Mouse (Mus musculus): Measurements from ENCODE around the gene Cdc45. TPM values are rescaled to one million over a fixed set of nuclear protein-coding genes. Genes with fewer than 3 reads are reported as not detected.

The Cdc45 gene
- total and polyA plus RNA-seq, 3 experiments, result 87.4 to 90.2 TPM; not detected in 1

- H3K4me3 ChIP-seq (ENCODE audit: control insufficient read depth in 1 of 2, insufficient read depth in 1 of 2, low read depth in 2 of 2, low read length in 2 of 2), result no peak overlapping the region
- H3K4me1 ChIP-seq (ENCODE audit: control insufficient read depth in 1 of 2, insufficient read depth in 2 of 2, low read length in 2 of 2), result peaks cover 0 to 9% of the 10 kb centered on the region in 2 experiments; a peak in 2 of 4 replicates
- H3K27ac ChIP-seq (ENCODE audit: control insufficient read depth, low read depth, low read length), result no peak overlapping the region
- no peaks in the 10 kb centered on the region for H3K27me3 ChIP-seq (ENCODE audit: control insufficient read depth in 1 of 2, insufficient read depth in 2 of 2, low read length in 2 of 2)
- no peak overlapping the region for H3K9ac ChIP-seq (ENCODE audit: control insufficient read depth, low read depth, low read length, poor library complexity, severe bottlenecking)
- TF ChIP-seq ZNF384 (IDR thresholded peaks at IDR 0.05; ENCODE audit: low read depth, low read length), result no peak
- TF ChIP-seq NRF1 (IDR thresholded peaks at IDR 0.05; ENCODE audit: insufficient read depth, low read depth, low read length, poor library complexity, severe bottlenecking), result no peak
- no peak for TF ChIP-seq CHD2 (IDR thresholded peaks at IDR 0.05; ENCODE audit: low read length)
- no peak for TF ChIP-seq RCOR1 (IDR thresholded peaks at IDR 0.05; ENCODE audit: low read depth, low read length)
- TF ChIP-seq GABPA (IDR thresholded peaks at IDR 0.05; ENCODE audit: low read depth, low read length), result no peak
- no peak for TF ChIP-seq TAL1 (IDR thresholded peaks at IDR 0.05; ENCODE audit: low read length)
- TF ChIP-seq MAZ (IDR thresholded peaks at IDR 0.05; ENCODE audit: low read depth, low read length), result no peak
- TF ChIP-seq NELFE (IDR thresholded peaks at IDR 0.05; ENCODE audit: low read depth, low read length), result no peak
- TF ChIP-seq SMC3 (IDR thresholded peaks at IDR 0.05; ENCODE audit: low read depth, low read length), result no peak
- no peak for TF ChIP-seq HCFC1 (IDR thresholded peaks at IDR 0.05; ENCODE audit: low read depth, low read length)
- TF ChIP-seq SIN3A (IDR thresholded peaks at IDR 0.05; ENCODE audit: low read length), result no peak
- no peak for TF ChIP-seq EP300 (IDR thresholded peaks at IDR 0.05; ENCODE audit: low read depth in 1 of 2, low read length in 2 of 2)
- no peak for TF ChIP-seq CTCF (IDR thresholded peaks at IDR 0.05 in 2 of 3, conservative IDR thresholded peaks at IDR 0.05 in 1 of 3; ENCODE audit: control insufficient read depth in 1 of 3, insufficient read depth in 1 of 3, low read depth in 2 of 3, low read length in 3 of 3, poor library complexity in 1 of 3, severe bottlenecking in 1 of 3)
- TF ChIP-seq ZC3H11A (IDR thresholded peaks at IDR 0.05; ENCODE audit: low read depth, low read length), result no peak
- no peak for TF ChIP-seq POLR2AphosphoS5 (IDR thresholded peaks at IDR 0.05; ENCODE audit: borderline replicate concordance, low read depth, low read length)
- TF ChIP-seq ZKSCAN1 (IDR thresholded peaks at IDR 0.05; ENCODE audit: low read depth, low read length), result no peak
- no peak for TF ChIP-seq TBP (IDR thresholded peaks at IDR 0.05; ENCODE audit: low read depth, low read length)
- H3K36me3 ChIP-seq (ENCODE audit: control insufficient read depth in 1 of 2, insufficient read depth in 2 of 2, low read length in 2 of 2), result peaks cover 5 to 10% of the 10 kb centered on the region in 2 experiments
- no peaks in the 10 kb centered on the region for H3K79me2 ChIP-seq (ENCODE audit: control insufficient read depth, insufficient read depth, low read length, poor library complexity)
- no peaks in the 10 kb centered on the region for H3K9me3 ChIP-seq (replicated peaks; ENCODE audit: insufficient read depth, low read length)
- no peak for DNase-seq (ENCODE audit: low read depth, low spot score)
Observed at GRCm38 (mm10) chr16:18786652-18787051, 25.1 kb downstream of the Cdc45 start.

DNA sequence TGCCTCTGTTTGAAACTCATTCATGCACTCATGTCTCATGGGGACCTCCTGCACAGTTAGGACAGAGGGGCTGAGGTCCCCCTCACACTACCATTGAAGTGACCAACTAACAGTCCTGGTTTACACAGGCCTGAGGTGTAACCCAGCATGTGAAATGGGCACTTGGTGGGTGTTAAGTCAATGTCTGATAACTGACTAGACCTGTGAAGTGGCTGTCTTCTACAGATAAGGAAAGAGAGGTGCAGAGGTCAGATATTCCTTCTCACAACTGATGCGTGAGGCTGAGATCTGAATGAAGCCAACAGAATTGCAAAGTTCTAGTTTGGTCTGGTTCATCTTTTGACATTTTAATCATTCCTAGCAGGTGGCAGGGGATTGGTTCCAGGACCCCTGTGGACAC lies 26.3 kb downstream of the Cdc45 start:
- Histone ChIP-seq H3K9ac (ENCODE audit: control insufficient read depth, low read depth, low read length, poor library complexity, severe bottlenecking) (no peak overlapping the region), H3K27ac (ENCODE audit: control insufficient read depth, low read depth, low read length) (no peak overlapping the region)

More for the DNA sequence above, 26.3 kb downstream of the Cdc45 start:
- peak; percentile 22 for DNase-seq (ENCODE audit: low read depth, low spot score)
- Histone ChIP-seq H3K4me3 (ENCODE audit: control insufficient read depth in 1 of 2, insufficient read depth in 1 of 2, low read depth in 2 of 2, low read length in 2 of 2) (no peak overlapping the region), H3K27me3 (ENCODE audit: control insufficient read depth in 1 of 2, insufficient read depth in 2 of 2, low read length in 2 of 2) (no peaks in the 10 kb centered on the region), H3K36me3 (ENCODE audit: control insufficient read depth in 1 of 2, insufficient read depth in 2 of 2, low read length in 2 of 2) (peaks cover 4 to 10% of the 10 kb centered on the region in 2 experiments), H3K79me2 (ENCODE audit: control insufficient read depth, insufficient read depth, low read length, poor library complexity) (no peaks in the 10 kb centered on the region), H3K4me1 (ENCODE audit: control insufficient read depth in 1 of 2, insufficient read depth in 2 of 2, low read length in 2 of 2) (peaks cover 0 to 9% of the 10 kb centered on the region in 2 experiments; a peak in 2 of 4 replicates), H3K9me3 (replicated peaks; ENCODE audit: insufficient read depth, low read length) (no peaks in the 10 kb centered on the region)
- TF ChIP-seq TCF12 (IDR thresholded peaks at IDR 0.05; ENCODE audit: low read depth, low read length), result peak; percentile 45; the same call in 1 of the 2 replicates
- peak; percentile 38 to 53 for TF ChIP-seq EP300 (IDR thresholded peaks at IDR 0.05; ENCODE audit: low read depth in 1 of 2, low read length in 2 of 2)
- TF ChIP-seq TAL1 (IDR thresholded peaks at IDR 0.05; ENCODE audit: low read length), result peak; percentile 52
- peak; percentile 42; the same call in 1 of the 2 replicates for TF ChIP-seq GATA1 (IDR thresholded peaks at IDR 0.05; ENCODE audit: low read depth, low read length)
- TF ChIP-seq KAT2A (conservative IDR thresholded peaks at IDR 0.05; ENCODE audit: low read depth, low read length), result no peak
